Comparison of ENCODE assay signal across 8 mouse cellular contexts in the genomic region with DNA sequence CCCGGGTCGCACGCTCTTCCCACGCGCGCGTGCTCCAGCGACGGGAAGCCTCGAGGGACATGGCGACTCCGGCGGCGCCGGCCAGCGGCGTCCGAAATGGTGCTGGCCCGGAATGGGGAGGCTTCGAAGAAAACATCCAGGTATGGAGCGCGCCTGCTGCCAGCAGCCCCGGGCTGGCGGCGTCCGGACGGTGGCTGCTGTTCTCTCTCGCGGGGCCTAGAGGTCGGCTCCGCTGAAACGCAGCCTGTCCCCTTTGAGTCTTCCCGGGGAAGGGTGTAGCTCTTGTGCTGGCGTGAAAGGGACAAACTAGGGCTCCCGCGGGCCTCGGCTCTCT. TPM values are rescaled to one million over a fixed set of nuclear protein-coding genes. Genes with fewer than 3 reads are reported as not detected.
DNase-seq lines count a peak whose midpoint lies in the region; ATAC-seq and TF ChIP-seq lines count a peak whose summit lies in the region.

No protein-coding gene starts in this region.

- under 1% methylated on average over 37 of the region's 37 CpGs for WGBS in heart, embryonic 15.5 days
- WGBS in hindbrain, embryonic 11.5 days: under 1% methylated on average over 37 of the region's 37 CpGs
- WGBS in midbrain, embryonic 11.5 days: 1% methylated on average over 37 of the region's 37 CpGs

- TF ChIP-seq CTCF in MEL (IDR thresholded peaks at IDR 0.05 in 2 of 3, conservative IDR thresholded peaks at IDR 0.05 in 1 of 3; ENCODE audit: control insufficient read depth in 1 of 3, insufficient read depth in 1 of 3, low read depth in 2 of 3, low read length in 3 of 3, poor library complexity in 1 of 3, severe bottlenecking in 1 of 3): no peak

- H3K4me1 ChIP-seq in heart, embryonic 15.5 days (replicated peaks): peaks cover 26% of the 10 kb centered on the region
- peaks cover 0 to 17% of the 10 kb centered on the region in 2 experiments; a peak in 2 of 4 replicates for H3K4me1 ChIP-seq in MEL (ENCODE audit: control insufficient read depth in 1 of 2, insufficient read depth in 2 of 2, low read length in 2 of 2)
- peaks cover 8% of the 10 kb centered on the region for H3K4me1 ChIP-seq in hindbrain, embryonic 11.5 days (replicated peaks; ENCODE audit: control insufficient read depth, insufficient read depth, low read length)
- peaks cover 15% of the 10 kb centered on the region for H3K4me1 ChIP-seq in midbrain, embryonic 11.5 days (ENCODE audit: control insufficient read depth, insufficient read depth, low read length)

- no peak for TF ChIP-seq RAD21 in MEL (IDR thresholded peaks at IDR 0.05; ENCODE audit: low read depth, low read length)

- intact Hi-C loops in heart, postnatal 36 days (cut with DNase I): loop anchor here (2.0 to 5.0 kb wide), 2 partner anchors 45 to 134 kb away; a partner anchor contains a TSS

- H3K4me2 ChIP-seq in heart, embryonic 15.5 days: peak overlapping the region; percentile 84
- peak overlapping the region; percentile 54 for H3K4me2 ChIP-seq in hindbrain, embryonic 11.5 days (replicated peaks; ENCODE audit: low read depth, low read length)
- peak overlapping the region; percentile 95 for H3K4me2 ChIP-seq in midbrain, embryonic 11.5 days

- H3K27ac ChIP-seq in heart, embryonic 15.5 days: peak overlapping the region; percentile 78
- H3K27ac ChIP-seq in MEL (ENCODE audit: control insufficient read depth, low read depth, low read length): peak overlapping the region; percentile 20; the same call in 1 of the 2 replicates
- 0 out of 2 replicates have a peak overlapping the region, but pooled peaks have one; percentile 10 for H3K27ac ChIP-seq in hindbrain, embryonic 11.5 days (ENCODE audit: low read depth, low read length)
- H3K27ac ChIP-seq in midbrain, embryonic 11.5 days (ENCODE audit: low read depth, low read length): no peak overlapping the region

- 0 out of 4 replicates have a peak, but pooled peaks of 1 of the 2 experiments have one; percentile 0 for TF ChIP-seq EP300 in MEL (IDR thresholded peaks at IDR 0.05; ENCODE audit: low read depth in 1 of 2, low read length in 2 of 2)

- H3K9ac ChIP-seq in heart, embryonic 15.5 days: peak overlapping the region; percentile 90
- peak overlapping the region; percentile 89 for H3K9ac ChIP-seq in MEL (ENCODE audit: control insufficient read depth, low read depth, low read length, poor library complexity, severe bottlenecking)
- peak overlapping the region; percentile 93 for H3K9ac ChIP-seq in hindbrain, embryonic 11.5 days (ENCODE audit: low read depth, low read length)
- peak overlapping the region; percentile 93 for H3K9ac ChIP-seq in midbrain, embryonic 11.5 days (ENCODE audit: low read length)

- peak in 1 of 2 experiments; percentile 41; a peak in 2 of 4 replicates for TF ChIP-seq POLR2A in MEL (IDR thresholded peaks at IDR 0.05; ENCODE audit: control insufficient read depth in 1 of 2, insufficient read depth in 1 of 2, low read depth in 1 of 2, low read length in 2 of 2, poor library complexity in 1 of 2)

- H3K27me3 ChIP-seq in heart, embryonic 15.5 days: no peaks in the 10 kb centered on the region
- no peaks in the 10 kb centered on the region for H3K27me3 ChIP-seq in MEL (ENCODE audit: control insufficient read depth in 1 of 2, insufficient read depth in 2 of 2, low read length in 2 of 2)
- no peaks in the 10 kb centered on the region for H3K27me3 ChIP-seq in hindbrain, embryonic 11.5 days (ENCODE audit: control insufficient read depth, insufficient read depth, low read length)
- no peaks in the 10 kb centered on the region for H3K27me3 ChIP-seq in midbrain, embryonic 11.5 days (ENCODE audit: control insufficient read depth, insufficient read depth, low read length)

- peak overlapping the region; percentile 79 for H3K4me3 ChIP-seq in heart, embryonic 15.5 days
- peak overlapping the region; percentile 89 to 91 for H3K4me3 ChIP-seq in MEL (ENCODE audit: control insufficient read depth in 1 of 2, insufficient read depth in 1 of 2, low read depth in 2 of 2, low read length in 2 of 2)
- H3K4me3 ChIP-seq in hindbrain, embryonic 11.5 days (ENCODE audit: low read depth, low read length): peak overlapping the region; percentile 97
- peak overlapping the region; percentile 97 for H3K4me3 ChIP-seq in midbrain, embryonic 11.5 days (ENCODE audit: low read depth, low read length)

- no peak for DNase-seq in heart, postnatal 36 days
- no peak for DNase-seq in MEL (ENCODE audit: low read depth, low spot score)
- DNase-seq in hindbrain, embryonic 11.5 days (ENCODE audit: low spot score): no peak
- DNase-seq in midbrain, embryonic 11.5 days (ENCODE audit: low spot score, missing footprints): no peak
- DNase-seq in T-cell, adult 2 months (ENCODE audit: low spot score): no peak
- no peak for DNase-seq in layer of hippocampus, adult 11-12 months (ENCODE audit: low spot score)
- no peak for DNase-seq in natural killer cell, adult 2 months (ENCODE audit: low spot score in 2 of 2)

- H3K79me2 ChIP-seq in MEL (ENCODE audit: control insufficient read depth, insufficient read depth, low read length, poor library complexity): peaks cover 29% of the 10 kb centered on the region

- H3K9me3 ChIP-seq in heart, embryonic 15.5 days (replicated peaks): no peaks in the 10 kb centered on the region
- H3K9me3 ChIP-seq in MEL (replicated peaks; ENCODE audit: insufficient read depth, low read length): no peaks in the 10 kb centered on the region
- no peaks in the 10 kb centered on the region for H3K9me3 ChIP-seq in hindbrain, embryonic 11.5 days (ENCODE audit: control insufficient read depth, low read length)
- H3K9me3 ChIP-seq in midbrain, embryonic 11.5 days (ENCODE audit: control insufficient read depth, low read length): no peaks in the 10 kb centered on the region

- peaks cover 58% of the 10 kb centered on the region for H3K36me3 ChIP-seq in heart, embryonic 15.5 days
- peaks cover 3 to 14% of the 10 kb centered on the region in 2 experiments; a peak in 2 of 4 replicates for H3K36me3 ChIP-seq in MEL (ENCODE audit: control insufficient read depth in 1 of 2, insufficient read depth in 2 of 2, low read length in 2 of 2)
- peaks cover 25% of the 10 kb centered on the region for H3K36me3 ChIP-seq in hindbrain, embryonic 11.5 days (ENCODE audit: control insufficient read depth, insufficient read depth, low read length)
- peaks cover 34% of the 10 kb centered on the region for H3K36me3 ChIP-seq in midbrain, embryonic 11.5 days (ENCODE audit: control insufficient read depth, insufficient read depth, low read length)

- ATAC-seq in heart, embryonic 15.5 days (replicated peaks; ENCODE audit: insufficient number of reproducible peaks, insufficient read depth, low FRiP score, low read depth): peak; percentile 32
- ATAC-seq in hindbrain, embryonic 11.5 days (ENCODE audit: low FRiP score): no peak
- peak; percentile 58 for ATAC-seq in midbrain, embryonic 11.5 days (ENCODE audit: low FRiP score)

TF ChIP-seq in MEL, 35 proteins besides CTCF, POLR2A, EP300 and RAD21 (continues in another document):
- TF ChIP-seq POLR2AphosphoS2 (IDR thresholded peaks at IDR 0.05; ENCODE audit: low read length): no peak

RNA-seq across cellular contexts. Expression of a gene that starts 0.3 kb away (rescaled TPM):
- 72.1 and 97.8 TPM in 2 replicates for polyA plus RNA-seq in heart, embryonic 15.5 days (2015; fragmentation: Nextera tagmentation; extraction: Ambion mirVana)
- 10 to 100 TPM; 83.3 to 86.2 TPM for total RNA-seq in heart, postnatal 36 days (2021)
- total RNA-seq in MEL (2012; rRNA removed): 18.9 and 20.8 TPM in 2 replicates
- 10 to 100 TPM in 1 of 2 experiments, not detected in 1; 86.5 TPM for polyA plus RNA-seq in MEL (2012; ENCODE audit: insufficient read depth in 1 of 2, insufficient read length in 2 of 2, low read depth in 1 of 2, low replicate concordance in 2 of 2, missing spikeins in 1 of 2)
- 64.0 and 64.7 TPM in 2 replicates for polyA plus RNA-seq in hindbrain, embryonic 11.5 days (2014; fragmentation: Nextera tagmentation; extraction: Ambion mirVana)
- 57.9 and 67.6 TPM in 2 replicates for polyA plus RNA-seq in midbrain, embryonic 11.5 days (2014; fragmentation: Nextera tagmentation; extraction: Ambion mirVana)

RNA-seq across cellular contexts. Expression of a gene that starts 0.3 kb away (rescaled TPM):
- 36.3 and 51.0 TPM in 2 replicates for polyA plus RNA-seq in heart, embryonic 15.5 days (2015; fragmentation: Nextera tagmentation; extraction: Ambion mirVana)
- 10 to 100 TPM; 22.2 to 25.1 TPM for total RNA-seq in heart, postnatal 36 days (2021)
- total RNA-seq in MEL (2012; rRNA removed): 188 and 197 TPM in 2 replicates
- 100 to 1,000 TPM in 1 of 2 experiments, not detected in 1; 195 TPM for polyA plus RNA-seq in MEL (2012; ENCODE audit: insufficient read depth in 1 of 2, insufficient read length in 2 of 2, low read depth in 1 of 2, low replicate concordance in 2 of 2, missing spikeins in 1 of 2)
- 100 and 113 TPM in 2 replicates for polyA plus RNA-seq in hindbrain, embryonic 11.5 days (2014; fragmentation: Nextera tagmentation; extraction: Ambion mirVana)
- 108 and 114 TPM in 2 replicates for polyA plus RNA-seq in midbrain, embryonic 11.5 days (2014; fragmentation: Nextera tagmentation; extraction: Ambion mirVana)

RNA-seq across cellular contexts. Expression of a gene that starts 5.2 kb away (rescaled TPM):
- polyA plus RNA-seq in heart, embryonic 15.5 days (2015; fragmentation: Nextera tagmentation; extraction: Ambion mirVana): 0.47 and 0.94 TPM in 2 replicates
- total RNA-seq in heart, postnatal 36 days (2021): under 1 TPM; 0.22 to 0.30 TPM
- total RNA-seq in MEL (2012; rRNA removed): 0.72 and 1.2 TPM in 2 replicates
- polyA plus RNA-seq in MEL (2012; ENCODE audit: insufficient read depth in 1 of 2, insufficient read length in 2 of 2, low read depth in 1 of 2, low replicate concordance in 2 of 2, missing spikeins in 1 of 2): 1 to 10 TPM in 1 of 2 experiments, not detected in 1; 3.5 TPM
- 3.1 and 3.4 TPM in 2 replicates for polyA plus RNA-seq in hindbrain, embryonic 11.5 days (2014; fragmentation: Nextera tagmentation; extraction: Ambion mirVana)
- 2.9 and 3.4 TPM in 2 replicates for polyA plus RNA-seq in midbrain, embryonic 11.5 days (2014; fragmentation: Nextera tagmentation; extraction: Ambion mirVana)

RNA-seq across cellular contexts. Expression of a gene that starts 34.7 kb away (rescaled TPM):
- 39.5 and 44.9 TPM in 2 replicates for polyA plus RNA-seq in heart, embryonic 15.5 days (2015; fragmentation: Nextera tagmentation; extraction: Ambion mirVana)
- 10 to 100 TPM; 33.8 to 43.6 TPM for total RNA-seq in heart, postnatal 36 days (2021)
- total RNA-seq in MEL (2012; rRNA removed): 11.0 and 12.9 TPM in 2 replicates
- 10 to 100 TPM in 1 of 2 experiments, not detected in 1; 41.2 TPM for polyA plus RNA-seq in MEL (2012; ENCODE audit: insufficient read depth in 1 of 2, insufficient read length in 2 of 2, low read depth in 1 of 2, low replicate concordance in 2 of 2, missing spikeins in 1 of 2)
- polyA plus RNA-seq in hindbrain, embryonic 11.5 days (2014; fragmentation: Nextera tagmentation; extraction: Ambion mirVana): 43.4 and 47.4 TPM in 2 replicates
- polyA plus RNA-seq in midbrain, embryonic 11.5 days (2014; fragmentation: Nextera tagmentation; extraction: Ambion mirVana): 43.8 and 51.0 TPM in 2 replicates

RNA-seq across cellular contexts. Expression of a gene that starts 45.6 kb away (rescaled TPM):
- 15.1 and 22.0 TPM in 2 replicates for polyA plus RNA-seq in heart, embryonic 15.5 days (2015; fragmentation: Nextera tagmentation; extraction: Ambion mirVana)
- 10 to 100 TPM; 20.8 to 21.7 TPM for total RNA-seq in heart, postnatal 36 days (2021)
- total RNA-seq in MEL (2012; rRNA removed): 79.0 and 82.7 TPM in 2 replicates
- 10 to 100 TPM; 47.5 to 93.4 TPM for polyA plus RNA-seq in MEL (2012; ENCODE audit: insufficient read depth in 1 of 2, insufficient read length in 2 of 2, low read depth in 1 of 2, low replicate concordance in 2 of 2, missing spikeins in 1 of 2)
- polyA plus RNA-seq in hindbrain, embryonic 11.5 days (2014; fragmentation: Nextera tagmentation; extraction: Ambion mirVana): 60.6 and 69.1 TPM in 2 replicates
- polyA plus RNA-seq in midbrain, embryonic 11.5 days (2014; fragmentation: Nextera tagmentation; extraction: Ambion mirVana): 73.3 and 75.8 TPM in 2 replicates
